Mouse (Mus musculus): ENCODE results near the gene Chkb. TPM values are rescaled to one million over a fixed set of nuclear protein-coding genes. Genes with fewer than 3 reads are reported as not detected.
"Not testable (repeated sequence)": the region's sequence is repeated elsewhere in the genome, so short reads cannot be mapped to it uniquely, and the experiment has no call there.

The Chkb gene
- polyA plus RNA-seq, 2 experiments, result 46.9 to 72.6 TPM

DNA sequence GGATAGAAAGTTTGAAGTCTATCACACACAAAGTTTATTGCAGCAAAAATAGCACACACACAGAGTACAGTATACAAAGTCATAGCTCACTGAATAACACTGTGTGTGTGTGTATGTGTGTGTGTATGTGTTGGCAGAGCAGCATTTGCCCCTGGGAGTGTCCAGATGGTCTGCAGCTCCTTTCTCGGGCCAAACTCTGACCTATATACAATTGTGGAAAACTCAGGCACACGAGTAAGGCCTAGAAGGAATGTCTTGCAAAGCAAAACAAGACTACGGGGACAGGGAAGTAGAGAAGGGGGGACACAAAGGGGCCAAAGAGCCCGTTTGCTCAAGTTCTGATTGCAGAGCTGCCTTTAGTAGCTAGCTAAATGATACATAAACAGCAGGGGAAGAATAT lies 3.2 kb upstream of the Chkb start:
- no peak for ATAC-seq (ENCODE audit: low FRiP score, low read depth)

GRCm38 (mm10) chr15:89431806-89432205 lies 2.1 kb upstream of the Chkb start:
- ATAC-seq (ENCODE audit: low FRiP score, low read depth), result no peak
- Histone ChIP-seq H3K9me3 (ENCODE audit: control insufficient read depth, low read length) (no peaks in the 10 kb centered on the region), H3K27me3 (ENCODE audit: control insufficient read depth, insufficient read depth, low read length) (no peaks in the 10 kb centered on the region), H3K4me3 (replicated peaks; ENCODE audit: low read length) (no peak overlapping the region), H3K4me1 (ENCODE audit: control insufficient read depth, insufficient read depth, low read length) (peaks cover 6% of the 10 kb centered on the region), H3K27ac (replicated peaks; ENCODE audit: low read depth, low read length) (no peak overlapping the region), H3K9ac (ENCODE audit: low read depth, low read length, severe bottlenecking) (no peak overlapping the region), H3K4me2 (replicated peaks; ENCODE audit: low read depth, low read length, severe bottlenecking) (no peak overlapping the region), H3K36me3 (ENCODE audit: control insufficient read depth, insufficient read depth, low read length) (peaks cover 9% of the 10 kb centered on the region)
- WGBS, result 86% methylated on average over 6 of the region's 6 CpGs
- TF ChIP-seq POLR2A (IDR thresholded peaks at IDR 0.05; ENCODE audit: borderline replicate concordance, extremely low read depth, insufficient read depth, insufficient read length), result no peak
- no peak for DNase-seq (ENCODE audit: low spot score)

More for the DNA sequence above, 3.2 kb upstream of the Chkb start:
- H3K4me2 ChIP-seq (replicated peaks; ENCODE audit: low read depth, low read length, severe bottlenecking), result no peak overlapping the region
- no peak for DNase-seq (ENCODE audit: low spot score)
- H3K36me3 ChIP-seq (ENCODE audit: control insufficient read depth, insufficient read depth, low read length), result 0 out of 2 replicates have a peak, but pooled peaks cover 2% of the 10 kb centered on the region
- no peaks in the 10 kb centered on the region for H3K9me3 ChIP-seq (ENCODE audit: control insufficient read depth, low read length)
- H3K4me3 ChIP-seq (replicated peaks; ENCODE audit: low read length), result no peak overlapping the region
- H3K27ac ChIP-seq (replicated peaks; ENCODE audit: low read depth, low read length), result no peak overlapping the region
- peaks cover 6% of the 10 kb centered on the region for H3K4me1 ChIP-seq (ENCODE audit: control insufficient read depth, insufficient read depth, low read length)
- TF ChIP-seq POLR2A (IDR thresholded peaks at IDR 0.05; ENCODE audit: borderline replicate concordance, extremely low read depth, insufficient read depth, insufficient read length), result no peak
- H3K9ac ChIP-seq (ENCODE audit: low read depth, low read length, severe bottlenecking), result no peak overlapping the region
- H3K27me3 ChIP-seq (ENCODE audit: control insufficient read depth, insufficient read depth, low read length), result no peaks in the 10 kb centered on the region
- WGBS, result 76% methylated on average over 4 of the region's 4 CpGs

GRCm38 (mm10) chr15:89431271-89431670 lies 1.6 kb upstream of the Chkb start:
- no peak for TF ChIP-seq POLR2A (IDR thresholded peaks at IDR 0.05; ENCODE audit: borderline replicate concordance, extremely low read depth, insufficient read depth, insufficient read length)
- ATAC-seq (ENCODE audit: low FRiP score, low read depth) (no peak), DNase-seq (ENCODE audit: low spot score) (no peak)
- 83% methylated on average over 3 of the region's 3 CpGs for WGBS
- H3K4me3 ChIP-seq (replicated peaks; ENCODE audit: low read length), result no peak overlapping the region
- H3K4me1 ChIP-seq (ENCODE audit: control insufficient read depth, insufficient read depth, low read length), result peaks cover 6% of the 10 kb centered on the region
- H3K4me2 ChIP-seq (replicated peaks; ENCODE audit: low read depth, low read length, severe bottlenecking), result no peak overlapping the region
- peaks cover 14% of the 10 kb centered on the region for H3K36me3 ChIP-seq (ENCODE audit: control insufficient read depth, insufficient read depth, low read length)
- H3K9ac ChIP-seq (ENCODE audit: low read depth, low read length, severe bottlenecking), result no peak overlapping the region
- H3K27me3 ChIP-seq (ENCODE audit: control insufficient read depth, insufficient read depth, low read length), result no peaks in the 10 kb centered on the region
- H3K9me3 ChIP-seq (ENCODE audit: control insufficient read depth, low read length), result no peaks in the 10 kb centered on the region
- no peak overlapping the region for H3K27ac ChIP-seq (replicated peaks; ENCODE audit: low read depth, low read length)

- not testable (repeated sequence) for H3K4me1 ChIP-seq (ENCODE audit: control insufficient read depth, insufficient read depth, low read length); H3K27ac ChIP-seq (replicated peaks; ENCODE audit: low read depth, low read length); H3K27me3 ChIP-seq (ENCODE audit: control insufficient read depth, insufficient read depth, low read length); H3K4me3 ChIP-seq (replicated peaks; ENCODE audit: low read length); DNase-seq (ENCODE audit: low spot score); ATAC-seq (ENCODE audit: low FRiP score, low read depth); H3K9me3 ChIP-seq (ENCODE audit: control insufficient read depth, low read length); H3K9ac ChIP-seq (ENCODE audit: low read depth, low read length, severe bottlenecking)
- Histone ChIP-seq H3K4me2 (replicated peaks; ENCODE audit: low read depth, low read length, severe bottlenecking) (peak overlapping the region; percentile 92; the same call in 1 of the 2 replicates), H3K36me3 (ENCODE audit: control insufficient read depth, insufficient read depth, low read length) (peaks cover 19% of the 10 kb centered on the region)
- 88% methylated on average over 9 of the region's 9 CpGs for WGBS
Measured at GRCm38 (mm10) chr15:89430771-89431170, 1.1 kb upstream of the Chkb start.

GRCm38 (mm10) chr15:89430341-89430740 lies 633 bp upstream of the Chkb start:
- H3K9ac ChIP-seq (ENCODE audit: low read depth, low read length, severe bottlenecking), result 0 out of 2 replicates have a peak overlapping the region, but pooled peaks have one; percentile 72
- ATAC-seq (ENCODE audit: low FRiP score, low read depth) (no peak), DNase-seq (ENCODE audit: low spot score) (no peak)
- H3K4me3 ChIP-seq (replicated peaks; ENCODE audit: low read length), result peak overlapping the region; percentile 68
- no peak for TF ChIP-seq POLR2A (IDR thresholded peaks at IDR 0.05; ENCODE audit: borderline replicate concordance, extremely low read depth, insufficient read depth, insufficient read length)
- H3K9me3 ChIP-seq (ENCODE audit: control insufficient read depth, low read length), result no peaks in the 10 kb centered on the region
- peak overlapping the region; percentile 92 for H3K4me2 ChIP-seq (replicated peaks; ENCODE audit: low read depth, low read length, severe bottlenecking)
- peaks cover 19% of the 10 kb centered on the region for H3K36me3 ChIP-seq (ENCODE audit: control insufficient read depth, insufficient read depth, low read length)
- peaks cover 6% of the 10 kb centered on the region for H3K4me1 ChIP-seq (ENCODE audit: control insufficient read depth, insufficient read depth, low read length)
- peak overlapping the region; percentile 92 for H3K27ac ChIP-seq (replicated peaks; ENCODE audit: low read depth, low read length)
- H3K27me3 ChIP-seq (ENCODE audit: control insufficient read depth, insufficient read depth, low read length), result no peaks in the 10 kb centered on the region
- 49% methylated on average over 6 of the region's 6 CpGs for WGBS

All from limb, embryonic 14.5 days (tissue).